ENCODE assay signal across 8 mouse cellular contexts in the genomic region with DNA sequence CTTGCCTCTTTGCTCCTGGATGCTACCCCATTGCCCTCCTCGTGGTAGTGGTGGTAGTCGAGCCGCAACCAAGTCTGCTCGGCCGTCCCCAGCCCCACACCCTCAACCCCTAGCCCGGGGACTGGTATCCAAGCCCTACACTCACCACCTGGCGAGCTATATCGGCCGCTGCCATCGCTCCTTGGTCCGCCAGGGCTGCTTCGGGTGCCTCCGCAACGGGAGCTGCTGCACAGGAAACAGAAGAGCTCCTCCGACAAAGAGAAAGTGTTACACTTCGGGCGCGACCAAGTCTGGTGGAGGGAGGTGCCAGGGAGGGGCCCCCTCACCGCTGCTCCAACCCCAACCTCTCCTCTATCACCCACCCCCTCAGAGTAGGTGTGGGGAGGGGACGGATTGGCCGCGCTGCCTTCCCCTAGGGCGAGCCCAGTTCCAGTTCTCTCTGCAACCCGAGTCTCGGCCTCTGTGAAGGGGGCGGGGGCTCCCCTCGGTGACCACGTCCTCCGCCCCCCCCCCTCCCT. TPM values are rescaled to one million over a fixed set of nuclear protein-coding genes. Genes with fewer than 3 reads are reported as not detected.
DNase-seq lines count a peak whose midpoint lies in the region; ATAC-seq and TF ChIP-seq lines count a peak whose summit lies in the region.

No protein-coding gene starts in this region.

- no peak for TF ChIP-seq POLR2A in olfactory bulb, adult 2 months (IDR thresholded peaks at IDR 0.05; ENCODE audit: insufficient read depth, low read depth, low read length)

- peak; percentile 28 for DNase-seq in ES-E14 (ENCODE audit: low read depth, low spot score)
- peak; percentile 56 for DNase-seq in c-Kit-positive CD71-negative TER-119-negative erythroid progenitor cells, embryonic 14.5 days (ENCODE audit: low read depth)
- peak; percentile 52 to 58 for DNase-seq in heart, postnatal 14 days
- peak; percentile 11 for DNase-seq in large intestine, adult 2 months (ENCODE audit: low read depth, low spot score)
- DNase-seq in thymus, postnatal 0 days (ENCODE audit: low spot score), result peak; percentile 87

- peak; percentile 89 for ATAC-seq in forebrain, embryonic 13.5 days
- ATAC-seq in lung, embryonic 16.5 days (ENCODE audit: low read depth), result peak; percentile 95

- no peak for TF ChIP-seq CTCF in olfactory bulb, adult 2 months (IDR thresholded peaks at IDR 0.05; ENCODE audit: insufficient read depth, low read depth, low read length)

- intact Hi-C loops in heart, postnatal 14 days (cut with DNase I), result loop anchor here (2.0 to 5.0 kb wide), 2 partner anchors 18 to 57 kb away; no protein-coding TSS in a partner anchor

- H3K4me1 ChIP-seq in ES-E14 (ENCODE audit: control insufficient read depth in 2 of 2, insufficient read depth in 2 of 2, low read length in 2 of 2, poor library complexity in 1 of 2), result peaks cover 0 to 1% of the 10 kb centered on the region in 2 experiments; a peak in 1 of 4 replicates
- H3K4me1 ChIP-seq in forebrain, embryonic 13.5 days, result no peaks in the 10 kb centered on the region
- no peaks in the 10 kb centered on the region for H3K4me1 ChIP-seq in lung, embryonic 16.5 days (replicated peaks; ENCODE audit: control insufficient read depth, insufficient read depth, low read length)
- peaks cover 4% of the 10 kb centered on the region; the same call in 1 of the 2 replicates for H3K4me1 ChIP-seq in olfactory bulb, adult 2 months (ENCODE audit: control insufficient read depth, insufficient read depth, low read length)

- no peak overlapping the region for H3K27ac ChIP-seq in ES-E14 (ENCODE audit: insufficient read depth, low read depth, low read length, poor library complexity, severe bottlenecking)
- peak overlapping the region; percentile 75 for H3K27ac ChIP-seq in forebrain, embryonic 13.5 days
- H3K27ac ChIP-seq in lung, embryonic 16.5 days (ENCODE audit: low read length), result peak overlapping the region; percentile 23; the same call in 1 of the 2 replicates
- H3K27ac ChIP-seq in olfactory bulb, adult 2 months (ENCODE audit: insufficient read depth, low read depth, low read length), result peak overlapping the region; percentile 51; the same call in 1 of the 2 replicates

- H3K9me3 ChIP-seq in ES-E14 (ENCODE audit: control insufficient read depth, insufficient read depth, low read depth, low read length), result no peaks in the 10 kb centered on the region
- no peaks in the 10 kb centered on the region for H3K9me3 ChIP-seq in forebrain, embryonic 13.5 days (replicated peaks)
- no peaks in the 10 kb centered on the region for H3K9me3 ChIP-seq in lung, embryonic 16.5 days (ENCODE audit: control insufficient read depth, low read length)

- 8% methylated on average over 22 of the region's 29 CpGs for WGBS in forebrain, embryonic 13.5 days
- WGBS in large intestine, adult 2 months, result 20% methylated on average over 26 of the region's 29 CpGs
- 20% methylated on average over 19 of the region's 29 CpGs for WGBS in lung, embryonic 16.5 days
- 12% methylated on average over 23 of the region's 29 CpGs for WGBS in olfactory bulb, adult 2 months

- H3K4me3 ChIP-seq in ES-E14 (ENCODE audit: insufficient read depth in 1 of 2, low read depth in 1 of 2, low read length in 2 of 2, poor library complexity in 1 of 2, severe bottlenecking in 1 of 2), result peak overlapping the region; percentile 84 to 85
- peak overlapping the region; percentile 56 for H3K4me3 ChIP-seq in forebrain, embryonic 13.5 days
- H3K4me3 ChIP-seq in lung, embryonic 16.5 days (ENCODE audit: low read length), result peak overlapping the region; percentile 52
- H3K4me3 ChIP-seq in olfactory bulb, adult 2 months (ENCODE audit: insufficient read depth, low read depth, low read length), result peak overlapping the region; percentile 86

- in situ Hi-C loops in ES-E14 (cut with MboI; ENCODE audit: low sequenced_read_pairs in 2 of 2, unreplicated experiment in 2 of 2), result no loop called here

- peak overlapping the region; percentile 64 for H3K4me2 ChIP-seq in forebrain, embryonic 13.5 days
- peak overlapping the region; percentile 76 for H3K4me2 ChIP-seq in lung, embryonic 16.5 days (ENCODE audit: low read depth, low read length)

- no peaks in the 10 kb centered on the region for H3K27me3 ChIP-seq in forebrain, embryonic 13.5 days
- H3K27me3 ChIP-seq in lung, embryonic 16.5 days (ENCODE audit: control insufficient read depth, insufficient read depth, low read depth, low read length), result no peaks in the 10 kb centered on the region

- no peaks in the 10 kb centered on the region for H3K36me3 ChIP-seq in ES-E14 (ENCODE audit: control insufficient read depth, insufficient read depth, low read length, poor library complexity, severe bottlenecking)
- H3K36me3 ChIP-seq in forebrain, embryonic 13.5 days (ENCODE audit: poor library complexity, severe bottlenecking), result no peaks in the 10 kb centered on the region
- H3K36me3 ChIP-seq in lung, embryonic 16.5 days (ENCODE audit: control insufficient read depth, insufficient read depth, low read length), result no peaks in the 10 kb centered on the region

- peak overlapping the region; percentile 73 for H3K9ac ChIP-seq in ES-E14 (ENCODE audit: insufficient read depth, low read depth, low read length, poor library complexity, severe bottlenecking)
- H3K9ac ChIP-seq in forebrain, embryonic 13.5 days, result peak overlapping the region; percentile 71
- peak overlapping the region; percentile 53 for H3K9ac ChIP-seq in lung, embryonic 16.5 days (ENCODE audit: low read length)

TF ChIP-seq in ES-E14, 5 proteins besides CTCF, POLR2A, EP300 and RAD21:
- TF ChIP-seq CHD2 (IDR thresholded peaks at IDR 0.05; ENCODE audit: low read depth, low read length) (no peak), MAFK (IDR thresholded peaks at IDR 0.05; ENCODE audit: insufficient read depth, low read depth, low read length) (no peak), ZNF384 (IDR thresholded peaks at IDR 0.05; ENCODE audit: low read depth, low read length) (no peak), HCFC1 (IDR thresholded peaks at IDR 0.05; ENCODE audit: borderline replicate concordance, insufficient read depth, low read length) (no peak)
TF ChIP-seq in ES-E14: peak in this region for 0.

RNA-seq across cellular contexts. Expression of gene Sept6, which starts 2.3 kb away (rescaled TPM):
- 6.4 TPM in 2 replicates for total RNA-seq in ES-E14 (2012; rRNA removed)
- 41.9 and 49.5 TPM in 2 replicates for polyA plus RNA-seq in forebrain, embryonic 13.5 days (2015; fragmentation: Nextera tagmentation; extraction: Ambion mirVana)
- total RNA-seq in heart, postnatal 14 days (2021), result 10 to 100 TPM in 1 of 2 experiments, 1 to 10 TPM in 1; 7.8 to 11.4 TPM
- 4.9 and 12.1 TPM in 2 replicates for polyA plus RNA-seq in large intestine, adult 2 months (2012; rRNA removed)
- polyA plus RNA-seq in lung, embryonic 16.5 days (2015; fragmentation: Nextera tagmentation; extraction: Ambion mirVana), result 16.7 and 18.6 TPM in 2 replicates
- not detected in 2 replicates for polyA plus RNA-seq in olfactory bulb, adult 2 months (2012; ENCODE audit: insufficient read depth, insufficient read length, low replicate concordance, missing spikeins)
- 96.3 and 112 TPM in 2 replicates for polyA plus RNA-seq in thymus, postnatal 0 days (2015; fragmentation: Nextera tagmentation; extraction: Ambion mirVana)

RNA-seq across cellular contexts. Expression of gene Sowahd, which starts 59.4 kb away (rescaled TPM):
- not detected in 2 replicates for total RNA-seq in ES-E14 (2012; rRNA removed)
- polyA plus RNA-seq in forebrain, embryonic 13.5 days (2015; fragmentation: Nextera tagmentation; extraction: Ambion mirVana), result not detected in 2 replicates
- total RNA-seq in heart, postnatal 14 days (2021), result not detected
- 0.18 TPM in 1 of 2 replicates, not detected in the other for polyA plus RNA-seq in large intestine, adult 2 months (2012; rRNA removed)
- polyA plus RNA-seq in lung, embryonic 16.5 days (2015; fragmentation: Nextera tagmentation; extraction: Ambion mirVana), result not detected in 2 replicates
- not detected in 2 replicates for polyA plus RNA-seq in olfactory bulb, adult 2 months (2012; ENCODE audit: insufficient read depth, insufficient read length, low replicate concordance, missing spikeins)
- polyA plus RNA-seq in thymus, postnatal 0 days (2015; fragmentation: Nextera tagmentation; extraction: Ambion mirVana), result 0.59 and 1.0 TPM in 2 replicates

Comparison
In these comparisons a context has a peak if more than half of its experiments do, and no peak if none do; other contexts are left out.
1. DNase-seq: peak in every context shown above with its lines; median percentile 87 in thymus, postnatal 0 days; 56 in c-Kit-positive CD71-negative TER-119-negative erythroid progenitor cells, embryonic 14.5 days; 55 in heart, postnatal 14 days; 28 in ES-E14; 11 in large intestine, adult 2 months.